Mouse (Mus musculus): ENCODE measurements around the gene Bcl9l.
"Not testable (repeated sequence)": the region's sequence is repeated elsewhere in the genome, so short reads cannot be mapped to it uniquely, and the experiment has no call there.

Bcl9l gene

DNA sequence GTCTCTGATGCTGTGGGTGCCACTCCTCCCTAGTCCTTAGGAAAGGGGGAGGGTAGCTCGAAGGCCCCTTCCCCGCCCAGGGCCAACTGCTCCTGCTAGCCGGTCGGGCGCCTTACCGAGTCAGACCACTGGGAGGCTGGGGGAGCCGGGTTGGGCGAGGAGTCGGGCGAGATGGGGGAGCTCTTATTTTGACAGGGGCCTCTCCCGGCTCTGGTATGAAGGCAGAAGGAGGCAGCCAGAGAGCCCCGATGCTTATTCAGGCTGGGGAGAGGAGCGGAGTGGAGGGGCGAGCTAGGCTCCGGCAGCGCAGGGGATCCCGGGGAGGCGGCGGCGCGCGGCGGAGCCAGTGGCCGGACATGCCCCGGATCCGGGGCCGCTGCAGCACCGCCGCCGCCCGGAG lies at the start of gene Bcl9l:
TSS of gene Bcl9l (plus strand) at position 274 of the 400 bp plus-strand sequence.
- peak; percentile 91 for DNase-seq

DNA sequence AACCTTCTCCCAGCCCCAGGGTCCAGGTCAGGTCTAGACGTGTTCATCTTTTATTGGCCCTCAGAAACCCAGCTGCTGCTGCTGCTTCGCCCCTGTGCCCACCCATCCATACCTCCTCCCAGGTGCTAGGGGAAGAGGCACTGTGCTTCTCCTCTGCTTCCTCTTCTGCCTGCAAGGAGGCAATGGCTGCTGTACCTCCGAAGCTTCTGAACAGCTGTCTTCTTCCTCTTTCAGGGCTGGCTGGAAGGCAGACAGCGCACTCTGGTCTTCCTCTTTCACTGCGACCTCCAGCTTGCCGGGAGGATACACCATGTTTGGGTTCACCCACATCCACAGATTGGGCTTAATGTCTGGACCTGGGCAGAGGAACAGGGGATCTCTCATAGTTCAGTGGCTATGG lies 46.9 kb upstream of the Bcl9l start:
- DNase-seq, result no peak

DNA sequence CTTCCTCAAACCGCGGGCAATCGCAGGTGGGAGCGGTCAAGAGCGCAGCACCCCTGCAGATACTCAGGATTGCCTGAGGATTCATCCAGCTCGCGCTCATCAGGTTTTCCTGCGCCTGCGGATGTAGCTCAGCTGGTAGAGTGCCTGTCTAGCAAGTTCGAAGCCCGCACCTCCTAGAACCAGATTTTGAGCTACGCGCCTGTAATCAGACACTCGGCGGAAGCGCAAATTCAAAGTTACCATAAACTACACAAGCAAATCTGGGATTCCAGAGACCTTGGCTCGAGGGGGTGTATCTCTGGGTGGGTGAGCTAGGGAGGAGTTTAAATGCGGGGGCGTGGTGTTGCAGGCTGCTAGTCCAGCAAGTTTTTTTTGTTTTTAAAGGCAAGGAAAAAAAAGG lies 41.7 kb upstream of the Bcl9l start, which contains the start of gene Foxr1:
TSS of gene Foxr1 (minus strand) at position 176 of the 400 bp plus-strand sequence.
- DNase-seq, result no peak

DNA sequence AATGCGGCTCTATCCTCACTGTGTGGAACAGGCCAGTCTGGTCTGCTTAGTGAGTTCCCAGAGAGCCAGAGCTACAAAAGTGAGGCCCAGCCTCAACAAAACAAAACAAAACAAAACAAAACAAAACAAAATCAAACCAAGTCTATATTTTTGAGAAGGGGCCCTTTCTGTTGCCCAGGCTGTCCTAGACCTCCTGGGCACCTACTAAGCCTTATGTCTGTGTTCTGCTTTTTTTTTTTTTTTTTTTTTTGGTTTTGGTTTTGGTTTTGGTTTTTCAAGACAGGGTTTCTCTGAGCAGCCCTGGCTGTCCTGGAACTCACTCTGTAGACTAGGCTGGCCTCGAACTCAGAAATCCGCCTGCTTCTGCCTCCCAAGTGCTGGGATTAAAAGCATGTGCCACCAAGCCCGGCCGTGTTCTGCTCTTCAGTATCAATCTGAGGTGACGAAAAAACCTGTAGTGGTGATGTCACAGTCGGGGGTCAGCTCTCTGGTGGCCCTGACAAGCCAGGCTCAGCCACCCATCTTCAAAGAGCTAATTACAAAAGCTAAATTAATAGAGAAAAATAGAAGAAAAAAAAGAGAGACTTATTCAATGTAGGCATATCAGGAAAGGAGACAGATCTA lies 38.1 kb upstream of the Bcl9l start:
- not testable (repeated sequence) for DNase-seq

DNA sequence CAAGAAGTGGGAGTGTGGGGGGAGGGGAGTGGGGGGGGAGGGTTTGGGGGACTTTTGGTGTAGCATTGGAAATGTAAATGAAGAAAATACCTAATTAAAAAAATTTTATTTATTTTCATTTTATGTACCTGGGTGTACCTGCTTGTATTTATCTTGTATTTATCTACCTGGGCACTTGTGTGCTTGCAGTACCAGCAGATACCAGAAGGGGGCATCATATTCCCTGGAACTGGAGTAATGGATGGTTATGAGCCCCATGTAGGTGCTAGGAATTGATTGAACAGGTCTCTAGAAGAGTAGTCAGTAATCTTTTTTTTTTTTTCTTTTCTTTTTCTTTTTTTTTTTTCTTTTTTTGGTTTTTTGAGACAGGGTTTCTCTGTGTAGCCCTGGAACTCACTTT lies 32.2 kb upstream of the Bcl9l start:
- DNase-seq, result no peak

DNA sequence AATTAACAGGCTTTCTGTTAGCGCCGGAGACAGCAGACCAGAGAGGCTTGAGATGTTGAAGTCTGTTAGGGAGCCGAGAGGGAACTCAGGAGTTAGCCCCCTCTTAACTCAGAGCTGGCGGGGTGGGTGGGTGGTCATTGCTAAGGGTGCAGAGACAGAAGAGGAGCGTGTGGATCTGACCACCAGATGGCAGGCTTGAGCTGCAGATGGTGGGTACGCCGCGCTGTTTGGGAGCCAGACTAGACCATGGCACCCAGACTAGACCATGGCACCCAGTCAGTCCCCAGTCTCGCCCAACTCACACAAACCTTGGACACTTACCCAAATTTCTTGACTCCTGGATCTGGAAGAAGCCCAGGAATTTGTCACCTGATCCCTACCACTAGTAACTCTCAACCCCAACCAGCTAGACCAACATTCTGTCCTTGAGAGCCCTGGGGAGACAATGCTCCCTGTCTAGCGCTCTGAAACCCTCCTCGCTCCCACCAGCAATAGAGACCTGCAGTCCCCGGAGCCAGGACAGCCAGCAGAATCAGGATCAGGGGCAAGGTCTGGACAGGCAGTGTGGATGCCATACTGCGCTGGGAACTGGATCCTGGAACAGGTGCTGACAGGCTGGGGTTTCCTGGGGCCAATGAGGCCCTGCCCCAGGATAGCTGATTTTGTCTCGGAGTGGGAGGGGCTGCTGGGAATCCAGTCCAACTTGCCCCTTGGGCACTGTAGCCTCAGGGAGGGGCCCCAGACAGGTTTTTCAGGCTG lies 28.3 kb upstream of the Bcl9l start:
- peak; percentile 80 for DNase-seq

DNA sequence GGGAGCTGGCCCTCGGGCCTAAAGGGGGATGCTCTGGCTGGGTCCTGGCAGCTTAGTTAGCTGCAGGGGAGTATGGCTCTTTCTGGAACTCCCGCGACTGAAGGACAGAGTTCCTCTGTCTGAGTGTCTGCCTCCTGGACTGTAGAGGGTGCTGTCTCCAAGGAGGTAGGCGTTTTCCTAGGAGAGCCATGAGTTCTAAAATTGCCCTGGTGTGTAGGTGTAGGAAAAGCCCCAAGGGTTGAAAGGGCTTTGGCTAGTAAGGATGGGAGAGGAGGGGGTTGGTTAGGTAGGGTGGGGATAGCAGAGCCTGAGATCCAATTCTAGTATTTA lies 27.8 kb upstream of the Bcl9l start, which contains the start of gene Upk2:
TSS of gene Upk2 (minus strand) at position 86 of the 330 bp plus-strand sequence.
- DNase-seq, result no peak

DNA sequence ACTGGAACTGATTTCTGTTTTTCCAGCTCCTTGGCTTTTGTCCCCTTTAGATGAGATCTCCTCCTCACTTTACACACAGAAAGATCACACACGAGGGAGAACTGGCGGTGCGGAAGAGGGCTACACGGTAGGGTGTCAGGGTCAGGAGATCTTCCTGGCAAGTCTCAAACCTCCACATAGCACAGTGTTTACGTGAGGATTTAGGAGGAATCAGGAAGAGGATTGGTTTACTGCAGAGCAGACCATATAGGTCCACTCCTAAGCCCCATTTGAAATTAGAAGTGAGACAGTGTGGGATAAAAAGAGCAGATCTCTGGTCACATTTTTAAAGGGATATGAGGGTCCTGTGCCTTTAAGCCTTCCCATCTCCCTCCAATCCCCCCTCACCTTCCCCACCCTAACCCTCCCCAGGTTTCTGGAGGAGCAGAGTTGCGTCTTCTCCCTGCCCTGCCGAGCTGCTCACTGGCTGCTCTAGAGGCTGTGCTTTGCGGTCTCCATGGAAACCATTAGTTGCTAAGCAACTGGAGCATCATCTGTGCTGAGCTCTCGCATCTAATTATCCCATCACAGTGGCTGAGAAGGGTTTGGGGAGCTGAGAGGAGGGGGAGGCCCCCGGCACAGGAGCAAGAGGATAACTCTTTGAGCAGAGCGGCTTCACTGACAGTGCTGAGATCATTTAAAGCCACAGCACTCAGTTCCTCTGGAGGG lies 25.4 kb upstream of the Bcl9l start:
- DNase-seq, result peak; percentile 21

DNA sequence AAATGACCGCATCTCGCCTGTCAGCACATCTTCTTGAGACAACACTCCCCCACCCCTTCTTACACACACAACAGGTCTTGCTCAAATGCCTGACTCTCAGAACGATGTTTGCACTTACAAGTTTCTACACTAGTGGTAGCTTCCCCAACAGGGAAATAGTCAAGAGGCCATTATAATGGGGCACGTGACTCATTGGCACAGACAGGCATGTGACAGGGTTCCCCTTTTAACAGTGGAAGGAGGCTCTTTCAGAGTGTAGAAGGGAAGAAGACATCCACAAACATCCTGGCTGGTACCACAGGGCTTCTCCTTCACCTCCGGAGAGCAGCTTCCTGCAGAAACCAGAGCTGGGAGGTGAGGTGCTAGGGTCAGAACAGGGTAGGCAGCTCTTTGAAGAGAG lies 20.7 kb upstream of the Bcl9l start:
- DNase-seq, result no peak

DNA sequence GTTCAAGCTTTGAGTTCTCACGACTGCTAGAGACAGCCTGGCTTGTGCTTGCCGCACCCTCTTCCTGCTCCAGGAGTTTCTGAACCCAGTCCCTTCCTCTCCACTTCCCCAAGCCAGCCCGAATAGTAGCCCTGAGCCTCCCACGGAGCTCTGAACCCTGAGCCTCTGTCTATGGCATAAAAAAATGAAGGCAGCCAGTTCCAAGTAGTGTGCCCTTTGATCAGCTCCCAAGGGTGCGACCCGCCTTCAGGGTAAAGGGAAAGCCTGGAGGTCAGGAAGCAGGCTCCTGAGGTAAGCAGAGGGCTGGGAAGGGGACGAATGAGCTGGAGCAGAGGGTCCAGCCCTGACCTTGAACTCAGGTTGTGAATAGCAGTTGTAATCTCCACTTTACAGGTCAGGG lies 14.4 kb upstream of the Bcl9l start:
- DNase-seq, result no peak

DNA sequence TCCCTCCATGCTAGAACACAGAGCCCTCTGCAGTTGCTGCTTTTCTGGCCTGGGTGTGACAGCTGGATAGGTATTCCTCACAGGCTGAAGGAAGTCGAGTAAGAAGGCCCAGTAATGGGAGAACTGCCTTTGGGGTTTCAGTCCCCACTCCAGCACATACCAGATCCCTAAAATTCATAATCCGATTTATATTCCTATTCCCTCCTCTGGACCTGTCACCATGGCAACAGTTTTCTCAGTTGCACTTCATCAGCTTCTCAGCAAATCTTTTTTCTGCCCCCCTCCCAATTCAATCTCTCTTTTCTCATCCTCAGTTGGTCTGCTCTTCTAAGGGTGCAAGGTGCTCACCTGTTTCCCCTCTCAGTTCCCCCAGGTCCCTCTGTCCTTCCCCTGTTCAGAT lies 13.8 kb upstream of the Bcl9l start:
- no peak for DNase-seq

DNA sequence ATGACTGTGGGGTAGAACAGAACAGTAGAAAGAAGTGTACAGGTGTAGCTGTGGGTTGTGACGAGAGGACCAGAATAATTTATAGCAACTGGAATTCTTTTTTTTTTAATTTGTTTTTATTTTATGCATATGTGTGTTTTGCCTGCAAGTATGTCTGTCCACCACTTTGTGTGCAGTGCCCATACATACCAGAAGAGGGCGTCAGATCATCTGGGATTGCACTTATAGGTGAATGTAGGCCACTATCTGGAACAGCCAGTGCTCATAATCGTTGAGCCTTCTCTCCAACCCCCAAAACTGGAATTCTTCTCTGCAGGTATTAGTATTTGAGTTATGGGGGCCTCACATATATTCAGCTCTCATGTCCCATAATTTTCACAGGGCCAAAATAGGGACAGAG lies 9.4 kb upstream of the Bcl9l start:
- no peak for DNase-seq

DNA sequence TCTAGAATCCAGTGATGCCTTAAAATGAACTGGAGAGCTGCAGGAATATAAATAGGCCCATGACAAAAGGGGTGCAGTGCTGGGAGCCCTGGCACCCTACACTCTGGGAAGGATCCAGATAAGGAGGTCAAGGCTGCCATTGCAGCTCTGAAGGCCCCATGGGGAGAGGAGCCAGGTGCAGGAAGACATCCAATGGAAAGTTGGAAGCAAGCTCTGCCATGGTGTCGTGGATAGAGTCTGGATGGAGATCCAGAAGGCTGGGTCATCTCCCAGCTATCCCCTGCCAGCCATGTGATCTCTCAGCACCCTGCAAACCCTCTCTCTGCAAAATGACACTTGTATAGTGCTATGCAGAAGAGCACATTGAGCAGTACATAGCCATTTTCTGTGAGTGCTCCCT lies 8.3 kb upstream of the Bcl9l start:
- no peak for DNase-seq

DNA sequence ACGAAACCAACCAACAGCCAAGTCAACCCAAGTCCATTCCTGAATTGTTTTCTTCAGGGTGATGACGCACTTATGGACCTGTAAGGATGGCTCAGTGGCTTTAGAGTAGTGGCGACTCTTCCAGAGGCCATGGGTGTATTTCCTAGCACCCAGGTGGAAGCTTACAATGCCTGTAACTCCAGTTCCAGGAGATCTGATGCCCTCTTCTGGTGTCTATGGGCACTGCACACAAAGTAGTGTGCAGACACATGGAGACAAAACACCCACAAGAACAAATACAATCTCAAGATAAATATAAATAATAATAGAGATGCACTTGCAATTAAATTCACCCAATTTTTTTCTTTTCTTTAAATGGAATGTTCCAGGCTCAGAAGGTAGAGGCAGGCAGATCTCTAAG lies 6.7 kb upstream of the Bcl9l start:
- DNase-seq, result no peak

DNA sequence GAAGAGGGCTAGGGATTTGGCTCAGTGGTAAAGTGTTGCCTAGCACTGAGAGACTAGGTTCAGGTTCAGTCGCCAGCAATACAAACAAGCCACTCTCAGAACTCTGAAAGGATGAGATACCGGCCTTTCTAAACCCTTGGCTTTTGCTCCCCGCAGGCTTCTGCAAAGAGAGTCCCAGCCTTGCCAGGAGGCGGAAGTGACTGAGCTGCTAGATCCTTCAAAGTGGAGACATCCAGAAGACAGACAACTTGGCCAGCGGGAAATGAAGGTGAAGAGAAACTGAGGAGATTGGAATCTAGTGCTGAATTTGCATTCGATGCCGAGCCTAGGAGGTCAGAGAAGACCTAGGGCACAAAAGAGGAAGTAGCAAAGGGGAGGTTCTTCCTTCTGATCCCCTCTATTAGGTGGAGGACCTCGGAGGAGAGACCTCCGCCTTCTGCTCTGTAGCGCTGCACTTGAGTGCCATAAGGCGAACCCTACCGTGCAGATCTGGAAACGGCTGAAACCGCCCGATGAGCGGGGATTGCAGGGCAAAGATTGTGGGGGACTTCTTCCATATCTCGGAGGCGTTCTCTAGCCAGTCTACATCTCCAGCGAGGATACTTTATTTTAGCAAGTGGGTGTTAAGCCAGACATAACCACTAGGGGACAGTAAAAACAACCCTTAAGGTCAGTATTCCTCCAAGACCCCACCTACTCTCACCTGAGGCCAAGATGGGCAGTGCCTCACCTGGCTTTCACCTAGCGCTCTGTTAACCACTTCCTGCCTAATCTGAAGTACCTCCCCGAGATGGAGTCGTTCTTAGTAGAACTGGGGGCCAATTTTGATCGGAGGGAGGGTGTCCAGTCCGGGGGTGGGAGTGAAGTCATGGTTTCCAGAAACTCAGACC lies 5.0 kb upstream of the Bcl9l start:
- peak; percentile 67 for DNase-seq

DNA sequence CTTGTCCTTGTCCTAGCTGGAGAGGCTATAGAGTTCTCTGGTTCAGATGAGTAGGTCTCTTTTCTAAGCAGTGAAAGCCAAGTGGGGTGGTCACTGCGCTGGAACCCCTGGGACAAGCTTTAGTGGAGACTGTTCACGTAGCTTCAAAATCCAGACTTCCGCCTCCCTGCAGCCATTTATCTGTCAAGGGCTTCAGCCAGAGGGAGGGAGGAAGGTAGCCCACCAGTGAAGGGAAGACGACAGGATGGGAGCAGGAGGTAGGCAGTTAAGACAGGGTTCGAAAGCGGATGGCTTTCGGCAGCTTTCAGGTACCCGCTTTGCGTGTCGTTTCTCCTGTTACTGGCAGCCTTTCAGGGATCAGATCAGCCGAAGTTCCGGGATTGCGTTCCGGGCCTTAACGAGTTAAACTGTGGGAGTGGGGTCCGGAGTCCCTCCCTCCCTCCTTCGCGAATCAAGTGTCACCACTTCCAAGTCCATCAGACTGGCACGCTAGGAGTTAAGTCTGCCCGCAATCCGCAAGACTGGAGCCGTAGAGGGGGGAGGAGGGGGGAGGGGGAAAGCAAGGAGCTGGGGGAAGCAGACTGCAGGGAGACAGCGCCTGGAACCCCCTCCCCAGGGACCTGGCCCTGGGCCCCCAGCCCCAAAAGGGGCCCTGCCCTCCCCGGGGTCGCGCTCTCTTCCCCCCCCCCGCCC lies 4.2 kb upstream of the Bcl9l start:
- DNase-seq, result peak; percentile 63

DNA sequence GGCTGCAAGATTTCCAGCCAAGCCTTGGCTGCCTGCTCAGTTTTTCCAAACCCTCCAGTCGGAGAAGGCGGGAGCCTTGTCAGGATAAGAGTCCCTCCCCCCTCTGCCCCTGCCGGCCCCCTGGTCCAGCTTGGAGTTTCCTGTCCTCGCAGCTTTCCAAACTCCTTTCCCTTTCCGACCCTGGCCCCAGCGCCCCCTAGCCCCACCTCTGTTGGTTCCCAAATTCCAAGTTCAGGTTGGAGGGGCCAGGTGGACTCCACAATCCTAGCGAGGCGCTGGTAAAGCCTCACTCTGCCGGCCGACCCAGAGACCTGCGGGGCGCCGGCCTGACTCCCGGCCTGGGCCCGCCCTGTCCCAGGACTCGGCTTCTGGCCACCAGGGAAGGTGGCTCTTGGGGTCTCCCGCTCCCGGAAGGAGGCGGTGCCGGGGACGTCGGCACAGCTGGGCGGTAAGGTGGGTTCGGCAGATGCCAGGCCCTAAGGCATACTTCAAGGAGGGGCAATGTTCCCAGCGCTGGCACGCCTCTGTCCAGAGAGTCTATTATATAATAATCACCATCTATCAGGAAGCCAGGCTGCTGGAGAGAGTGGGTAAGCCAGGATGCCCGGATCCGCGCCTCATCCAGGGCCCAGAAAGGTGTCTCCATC lies 3.5 kb upstream of the Bcl9l start:
- DNase-seq, result peak; percentile 77

DNA sequence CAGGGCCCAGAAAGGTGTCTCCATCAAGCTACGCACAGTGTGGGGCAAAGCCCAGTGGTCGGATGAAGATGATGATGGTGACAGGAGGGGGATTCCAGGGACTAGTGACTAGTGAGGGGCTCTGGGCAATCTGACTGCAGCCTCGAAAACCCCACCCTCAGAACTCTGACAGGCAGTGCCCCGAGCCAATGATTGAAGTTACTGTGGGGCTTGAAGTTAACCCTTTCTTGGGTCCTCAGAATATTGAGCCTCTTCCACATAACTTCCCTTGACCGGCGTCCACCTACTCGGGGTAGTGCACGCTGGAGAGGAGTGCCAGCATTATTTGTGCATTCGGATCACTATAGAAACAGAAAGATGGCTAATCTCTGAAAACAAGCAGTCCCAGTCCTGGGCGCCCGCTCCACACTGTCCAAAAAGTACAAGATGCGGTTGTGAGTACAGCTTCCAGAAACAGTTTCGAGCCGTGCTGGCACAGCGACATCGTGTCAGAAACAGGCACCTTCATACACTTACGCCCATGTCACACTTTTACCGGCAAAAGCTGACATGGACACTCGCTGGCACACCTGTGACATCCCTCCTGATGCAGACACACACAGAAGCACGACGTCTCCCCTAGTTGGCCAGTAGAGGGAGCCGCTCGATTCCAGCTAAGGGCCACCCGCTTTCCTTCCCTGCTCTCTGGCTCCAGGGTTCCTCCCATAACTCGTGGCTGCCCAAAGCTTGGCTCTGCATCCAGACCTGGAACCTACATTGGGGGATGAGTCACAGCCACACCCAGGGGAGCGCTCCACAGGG lies 2.8 kb upstream of the Bcl9l start:
- DNase-seq, result peak; percentile 87

DNA sequence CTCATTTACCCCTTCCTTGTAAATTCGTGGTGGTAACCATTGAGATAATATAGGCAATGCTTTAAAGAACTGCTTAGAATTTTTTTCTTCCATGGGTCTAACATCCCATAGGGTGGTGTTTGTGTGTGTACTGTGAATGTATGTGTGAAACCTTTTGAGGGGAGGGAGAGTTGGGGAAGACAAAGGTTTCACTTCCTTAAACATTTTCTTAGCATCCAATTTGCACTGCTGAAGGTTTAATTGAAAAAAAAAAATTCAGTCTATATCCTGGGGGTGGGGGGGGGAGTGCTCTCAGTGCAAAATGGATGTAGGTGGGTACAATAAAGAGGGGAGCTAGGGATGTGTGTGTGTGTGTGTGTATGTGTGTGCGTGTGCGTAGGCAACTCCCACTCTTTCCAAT lies 513 bp upstream of the Bcl9l start:
- DNase-seq, result no peak

DNA sequence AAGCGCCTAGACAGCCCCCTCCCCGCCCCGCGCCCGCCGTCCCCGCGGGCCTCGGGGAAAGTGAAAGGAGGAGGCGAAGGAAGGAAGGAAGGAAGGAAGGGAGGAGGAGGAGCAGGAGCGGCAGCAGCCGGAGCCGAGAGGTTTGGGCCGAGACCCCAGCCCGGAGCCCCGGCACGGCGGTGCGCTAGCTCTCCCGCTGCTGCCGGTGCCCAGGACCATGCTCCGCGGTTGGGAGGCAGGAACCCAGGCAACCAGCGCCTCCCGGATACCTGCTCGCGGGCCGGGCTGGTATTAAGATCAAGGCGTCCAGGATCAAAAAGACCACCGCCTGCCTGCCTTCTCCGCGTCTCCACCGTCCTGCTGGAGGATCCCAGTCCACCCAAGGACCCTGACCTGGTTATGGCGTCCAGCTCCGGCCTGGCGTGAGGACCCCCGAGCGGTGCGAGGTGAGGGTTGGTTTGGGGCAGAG lies 450 bp downstream of the Bcl9l start:
- no peak for DNase-seq

DNA sequence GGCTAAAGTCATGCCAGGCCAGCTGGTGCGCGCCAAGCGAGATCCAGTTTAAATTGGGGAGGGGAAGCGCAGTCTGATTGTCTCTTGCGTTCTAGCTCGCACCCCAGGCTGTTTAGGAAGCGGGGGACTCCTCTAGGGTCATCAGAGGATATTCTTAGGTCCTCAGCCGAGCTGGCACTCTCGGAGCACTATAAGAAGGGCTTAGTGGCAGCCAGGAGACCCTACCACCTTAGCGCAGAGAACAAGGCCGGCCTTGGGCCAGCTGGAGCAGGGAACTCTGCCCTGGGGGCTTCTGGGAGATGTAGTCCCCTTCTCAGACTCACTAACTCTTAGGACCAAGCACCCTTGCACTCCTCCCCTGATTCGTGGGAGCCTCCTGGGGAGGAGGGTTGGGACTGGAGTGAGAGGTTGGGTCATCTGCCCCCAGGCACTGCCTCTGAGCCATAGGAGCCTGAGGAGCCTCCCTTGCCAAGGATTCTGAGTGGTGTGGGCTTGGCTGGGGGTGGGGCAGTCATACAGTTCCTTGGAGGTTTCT lies 952 bp downstream of the Bcl9l start:
- DNase-seq, result peak; percentile 52

All from cerebellum, adult 11 months (tissue).